Mouse (Mus musculus) spleen, adult 2 months (tissue): Measurements from ENCODE around the gene Ephx1.
"Not testable (repeated sequence)": the region's sequence is repeated elsewhere in the genome, so short reads cannot be mapped to it uniquely, and the experiment has no call there.

Experiments
- CTCF ChIP-seq: fragments of 200-500 bp; IDR thresholded peaks from 2 replicates; pipeline ENCODE4 v1.5.1; 2011; ENCODE audit warnings: mild to moderate bottlenecking, inconsistent platforms; ENCODE audit not compliant: insufficient read depth, insufficient read length, insufficient replicate concordance; ENCODE audit errors: extremely low read depth
- POLR2A ChIP-seq: fragments of 200-500 bp; IDR thresholded peaks from 2 replicates; pipeline ENCODE4 v1.6.1; 2011; ENCODE audit warnings: low read depth, low read length, inconsistent platforms

- TF ChIP-seq CTCF, POLR2A: not testable (repeated sequence)
These were observed 14.5 kb upstream of the Ephx1 start for GRCm38 (mm10) chr1:181035015-181035778.
